Comparison of ENCODE assay signal across 20 mouse cellular contexts in the genomic region with DNA sequence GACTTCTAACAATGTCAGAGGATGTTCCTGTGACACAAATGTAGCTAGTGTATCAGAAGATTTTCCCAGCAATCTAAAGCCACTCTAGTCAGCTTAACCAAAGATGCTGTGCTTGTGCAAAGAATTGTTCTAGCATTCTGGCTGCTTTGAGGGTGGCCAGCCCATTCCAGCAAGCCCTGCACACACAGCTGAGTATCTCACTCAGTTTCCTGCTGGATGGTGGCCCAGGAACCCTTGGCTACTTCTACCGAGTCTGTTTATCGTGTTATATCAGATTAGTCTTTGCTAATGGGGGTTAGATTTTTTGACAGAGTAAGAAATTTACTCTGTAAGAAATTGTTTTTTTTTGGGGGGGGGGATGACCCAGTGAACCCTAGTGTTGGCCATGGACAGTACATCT. TPM values are rescaled to one million over a fixed set of nuclear protein-coding genes. Genes with fewer than 3 reads are reported as not detected.
DNase-seq lines count a peak whose midpoint lies in the region; ATAC-seq and TF ChIP-seq lines count a peak whose summit lies in the region.
"Had no signal": no experiment of that assay in that cellular context is flagged by ENCODE, and none has a peak within 500 bp of the region (broad histone marks: within the 10 kb centered on the region; RNA-seq: fewer than 3 reads in every experiment).

No protein-coding gene starts in this region.

- H3K27ac ChIP-seq in heart, embryonic 12.5 days (ENCODE audit: poor library complexity, severe bottlenecking) = no peak overlapping the region
- H3K27ac ChIP-seq in lung, postnatal 0 days (ENCODE audit: low read length) = no peak overlapping the region
- H3K27ac ChIP-seq: embryonic facial prominence, embryonic 13.5 days; forebrain, embryonic 10.5 days; hindbrain, postnatal 0 days; kidney, embryonic 15.5 days; limb, embryonic 13.5 days; midbrain, embryonic 12.5 days had no signal

- no peak for TF ChIP-seq CTCF in lung, postnatal 0 days (IDR thresholded peaks at IDR 0.05)

- H3K36me3 ChIP-seq in heart, embryonic 12.5 days = no peaks in the 10 kb centered on the region
- H3K36me3 ChIP-seq in lung, postnatal 0 days (ENCODE audit: insufficient read depth, low read length) = no peaks in the 10 kb centered on the region
- H3K36me3 ChIP-seq: embryonic facial prominence, embryonic 13.5 days; forebrain, embryonic 10.5 days; kidney, embryonic 15.5 days; limb, embryonic 13.5 days; midbrain, embryonic 12.5 days had no signal

- TF ChIP-seq EP300 in lung, postnatal 0 days (IDR thresholded peaks at IDR 0.05) = no peak

- 49% methylated on average over 2 of the region's 2 CpGs for WGBS in heart, embryonic 12.5 days
- WGBS in lung, postnatal 0 days = 29% methylated on average over 2 of the region's 2 CpGs

- DNase-seq in heart, adult 8-10 months (ENCODE audit: low spot score) = peak; percentile 25
- DNase-seq in lung, postnatal 14 days = peak; percentile 11
- DNase-seq in lung, postnatal 0 days (ENCODE audit: low spot score) = no peak
- DNase-seq in gastrocnemius, postnatal 10 days = peak; percentile 56
- DNase-seq in heart, postnatal 36 days = peak; percentile 11 to 30
- DNase-seq in embryo, embryonic 11 days = no peak
- DNase-seq in frontal cortex, adult 2 months (ENCODE audit: extremely low spot score in 1 of 2, low spot score in 1 of 2) = no peak
- DNase-seq: adrenal gland, postnatal 36 days; right cerebral cortex, postnatal 14 days had no signal

- intact Hi-C loops in heart, postnatal 36 days (cut with DNase I) = no loop called here

- H3K4me3 ChIP-seq in heart, embryonic 12.5 days = no peak overlapping the region
- no peak overlapping the region for H3K4me3 ChIP-seq in lung, postnatal 0 days (ENCODE audit: low read depth, low read length)
- H3K4me3 ChIP-seq: embryonic facial prominence, embryonic 13.5 days; forebrain, embryonic 10.5 days; kidney, embryonic 15.5 days; limb, embryonic 13.5 days; midbrain, embryonic 12.5 days; myocyte had no signal

- no peak overlapping the region for H3K4me2 ChIP-seq in heart, embryonic 12.5 days
- no peak overlapping the region for H3K4me2 ChIP-seq in lung, postnatal 0 days (replicated peaks; ENCODE audit: low read depth, low read length)
- H3K4me2 ChIP-seq: embryonic facial prominence, embryonic 13.5 days; kidney, embryonic 15.5 days; midbrain, embryonic 12.5 days had no signal

- no peaks in the 10 kb centered on the region for H3K9me3 ChIP-seq in heart, embryonic 12.5 days (replicated peaks)
- H3K9me3 ChIP-seq in lung, postnatal 0 days (ENCODE audit: low read length) = no peaks in the 10 kb centered on the region
- H3K9me3 ChIP-seq: embryonic facial prominence, embryonic 13.5 days; forebrain, embryonic 10.5 days; kidney, embryonic 15.5 days; limb, embryonic 13.5 days; midbrain, embryonic 12.5 days had no signal

- H3K9ac ChIP-seq in heart, embryonic 12.5 days = no peak overlapping the region
- no peak overlapping the region for H3K9ac ChIP-seq in lung, postnatal 0 days (replicated peaks; ENCODE audit: low read depth)
- H3K9ac ChIP-seq: embryonic facial prominence, embryonic 13.5 days; kidney, embryonic 15.5 days; limb, embryonic 13.5 days; midbrain, embryonic 12.5 days had no signal

- no peaks in the 10 kb centered on the region for H3K4me1 ChIP-seq in heart, embryonic 12.5 days (replicated peaks)
- no peaks in the 10 kb centered on the region for H3K4me1 ChIP-seq in lung, postnatal 0 days (ENCODE audit: insufficient read depth, low read depth, low read length)
- H3K4me1 ChIP-seq: midbrain, embryonic 12.5 days had no signal

- no peak for ATAC-seq in heart, embryonic 12.5 days (ENCODE audit: insufficient number of reproducible peaks, low FRiP score)
- no peak for ATAC-seq in lung, postnatal 0 days
- ATAC-seq: CD4-positive, CD25-positive, alpha-beta regulatory T cell, adult 4 months; hindbrain, postnatal 0 days had no signal

- H3K27me3 ChIP-seq in heart, embryonic 12.5 days (replicated peaks) = peaks cover 29% of the 10 kb centered on the region
- no peaks in the 10 kb centered on the region for H3K27me3 ChIP-seq in lung, postnatal 0 days (replicated peaks; ENCODE audit: insufficient read depth, low read length)
- H3K27me3 ChIP-seq: limb, embryonic 13.5 days; midbrain, embryonic 12.5 days had no signal

RNA-seq across cellular contexts. Expression of gene Gm17087, which starts 54.4 kb away (rescaled TPM):
- not detected for total RNA-seq in heart, adult 8-10 months (2022)
- not detected in 2 replicates for polyA plus RNA-seq in heart, embryonic 12.5 days (2016; fragmentation: Nextera tagmentation; extraction: Ambion mirVana)
- polyA plus RNA-seq in lung, postnatal 0 days (2015; fragmentation: Nextera tagmentation; extraction: Ambion mirVana) = not detected in 2 replicates
- not detected for total RNA-seq in gastrocnemius, postnatal 10 days (2021)
- not detected for total RNA-seq in heart, postnatal 36 days (2021)
- polyA plus RNA-seq in frontal cortex, adult 2 months (2012; rRNA removed) = not detected in 2 replicates
- total RNA-seq: adrenal gland, postnatal 36 days; hindbrain, postnatal 0 days had no signal
- polyA plus RNA-seq: embryonic facial prominence, embryonic 13.5 days; forebrain, embryonic 10.5 days; heart, embryonic 16.5 days; hindbrain, postnatal 0 days; kidney, embryonic 15.5 days; limb, embryonic 13.5 days; liver, embryonic 16.5 days; midbrain, embryonic 12.5 days; myocyte had no signal

Comparison
In these comparisons a context has a peak if more than half of its experiments do, and no peak if none do; other contexts are left out.
1. DNase-seq: peak in heart, adult 8-10 months (single experiment), lung, postnatal 14 days (single experiment), gastrocnemius, postnatal 10 days (single experiment) and heart, postnatal 36 days (2 of 2); none in lung, postnatal 0 days (single experiment), embryo, embryonic 11 days (single experiment) and frontal cortex, adult 2 months (0 of 2).